Mouse (Mus musculus): ENCODE measurements around the gene Mag.

DNA sequence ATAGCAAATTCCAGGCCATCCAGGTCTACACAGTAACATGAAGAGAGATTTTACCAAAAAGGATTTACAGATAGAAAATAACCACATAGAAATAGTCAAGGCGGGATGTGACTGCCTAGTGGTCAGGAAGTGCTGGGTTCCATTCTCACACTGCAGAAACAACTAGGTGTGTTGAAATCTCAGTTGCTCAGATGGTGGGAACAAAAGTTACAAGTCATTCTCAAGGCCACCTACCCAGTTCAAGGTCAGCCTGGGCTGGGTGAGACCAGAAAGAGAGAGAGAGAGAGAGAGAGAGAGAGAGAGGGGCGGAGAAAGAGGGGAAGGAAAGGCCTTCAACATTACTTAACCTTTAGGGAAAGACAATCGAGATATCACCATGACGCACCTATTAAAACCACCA lies 27.8 kb downstream of the Mag start:
- no peak for TF ChIP-seq CTCF (IDR thresholded peaks at IDR 0.05; ENCODE audit: extremely low read depth, insufficient read length, insufficient replicate concordance, low read depth, low read length)
- TF ChIP-seq POLR2A (IDR thresholded peaks at IDR 0.05; ENCODE audit: low read depth, low read length) = no peak

All from small intestine, adult 2 months (tissue).